8 mouse cellular contexts compared by ENCODE assay signal in genomic region chr5:76183043-76183749, GRCm38 (mm10). TPM values are rescaled to one million over a fixed set of nuclear protein-coding genes. Genes with fewer than 3 reads are reported as not detected.
DNase-seq lines count a peak whose midpoint lies in the region; TF ChIP-seq lines count a peak whose summit lies in the region.

No protein-coding gene starts in this region.

- H3K4me1 ChIP-seq in lung, adult 2 months (ENCODE audit: control insufficient read depth, insufficient read depth, low read length) = 0 out of 2 replicates have a peak, but pooled peaks cover 7% of the 10 kb centered on the region
- peaks cover 2% of the 10 kb centered on the region; the same call in 1 of the 2 replicates for H3K4me1 ChIP-seq in cortical plate, adult 2 months (ENCODE audit: control insufficient read depth, insufficient read depth, low read length)

- H3K79me2 ChIP-seq in myocyte (ENCODE audit: control insufficient read depth, insufficient read depth) = peaks cover 39% of the 10 kb centered on the region

- peak overlapping the region; percentile 68 for H3ac ChIP-seq in myocyte (ENCODE audit: control insufficient read depth, insufficient read length)

- H3K4me2 ChIP-seq in myocyte (ENCODE audit: low read depth) = peak overlapping the region; percentile 99

- TF ChIP-seq CTCF in lung, adult 2 months (IDR thresholded peaks at IDR 0.05; ENCODE audit: insufficient read depth, low read length) = no peak
- TF ChIP-seq CTCF in cortical plate, adult 2 months (IDR thresholded peaks at IDR 0.05; ENCODE audit: extremely low read depth, insufficient read depth, low read length) = no peak

- H3K27ac ChIP-seq in cortical plate, adult 2 months (ENCODE audit: insufficient read depth, low read length) = 0 out of 2 replicates have a peak overlapping the region, but pooled peaks have one; percentile 20

- no peak for TF ChIP-seq POLR2A in lung, adult 2 months (IDR thresholded peaks at IDR 0.05; ENCODE audit: borderline replicate concordance, extremely low read depth, low read depth, low read length)
- no peak for TF ChIP-seq POLR2A in cortical plate, adult 2 months (IDR thresholded peaks at IDR 0.05; ENCODE audit: extremely low read depth, insufficient read depth, low read length)
- TF ChIP-seq POLR2A in myocyte (IDR thresholded peaks at IDR 0.05; ENCODE audit: insufficient read length, low read depth) = no peak

- no peaks in the 10 kb centered on the region for H3K36me3 ChIP-seq in myocyte (ENCODE audit: control insufficient read depth, insufficient read depth)

- peak overlapping the region; percentile 87 for H3K4me3 ChIP-seq in lung, adult 2 months (replicated peaks; ENCODE audit: extremely low read depth, low read depth, low read length)
- peak overlapping the region; percentile 49 for H3K4me3 ChIP-seq in cortical plate, adult 2 months (ENCODE audit: insufficient read depth, low read length)
- peak overlapping the region; percentile 34 for H3K4me3 ChIP-seq in myocyte

- no peaks in the 10 kb centered on the region for H3K27me3 ChIP-seq in myocyte (ENCODE audit: control insufficient read depth, insufficient read depth, insufficient read length)

- WGBS in lung, adult 2 months = 38% methylated on average over 17 of the region's 17 CpGs

- DNase-seq in lung, adult 2 months = no peak
- no peak for DNase-seq in lung, postnatal 4 days
- DNase-seq in hindlimb bud, embryonic 11.5 days (ENCODE audit: extremely low spot score, low read depth, low spot score) = peak; percentile 8
- no peak for DNase-seq in c-Kit-positive CD71-positive TER-119-positive erythroid progenitor cells, embryonic 14.5 days (ENCODE audit: low spot score)
- DNase-seq in urinary bladder, postnatal 10 days (ENCODE audit: low spot score) = no peak
- no peak for DNase-seq in adrenal gland, adult 18-20 months (ENCODE audit: low spot score in 2 of 2)

TF ChIP-seq in myocyte, 11 proteins besides CTCF, POLR2A, EP300 and RAD21:
- no peak for TF ChIP-seq TCF12 (IDR thresholded peaks at IDR 0.05; ENCODE audit: insufficient read depth, poor library complexity, severe bottlenecking)
- TF ChIP-seq MAX (IDR thresholded peaks at IDR 0.05; ENCODE audit: low read depth) = no peak
- no peak for TF ChIP-seq CEBPB (IDR thresholded peaks at IDR 0.05; ENCODE audit: insufficient read depth, poor library complexity, severe bottlenecking)
- no peak for TF ChIP-seq REST (IDR thresholded peaks at IDR 0.05; ENCODE audit: insufficient read depth, insufficient read length)
- no peak for TF ChIP-seq MYOG (IDR thresholded peaks at IDR 0.05; ENCODE audit: control insufficient read depth in 1 of 3, insufficient read depth in 1 of 3, insufficient read length in 2 of 3, low read depth in 2 of 3)
- TF ChIP-seq SRF (IDR thresholded peaks at IDR 0.05; ENCODE audit: control insufficient read depth, insufficient read length, low read depth) = no peak
- no peak for TF ChIP-seq MYOD1 (IDR thresholded peaks at IDR 0.05; ENCODE audit: control insufficient read depth in 1 of 3, insufficient read length in 2 of 3, low read depth in 2 of 3)
- no peak for TF ChIP-seq TCF3 (IDR thresholded peaks at IDR 0.05; ENCODE audit: insufficient read length, low read depth)
- no peak for TF ChIP-seq E2F4 (IDR thresholded peaks at IDR 0.05; ENCODE audit: insufficient read depth)
- TF ChIP-seq POLR2AphosphoS2 (IDR thresholded peaks at IDR 0.05; ENCODE audit: insufficient read length, low read depth) = no peak
- TF ChIP-seq USF1 (IDR thresholded peaks at IDR 0.05; ENCODE audit: low read depth) = no peak

RNA-seq across cellular contexts. Expression of gene Tmem165, which starts 0.5 kb away (rescaled TPM):
- 69.2 and 84.5 TPM in 2 replicates for polyA plus RNA-seq in lung, adult 2 months (2012; rRNA removed)
- 38.1 and 40.0 TPM in 2 replicates for polyA plus RNA-seq in cortical plate, adult 2 months (2012; rRNA removed)
- 28.1 TPM for polyA plus RNA-seq in myocyte (2012; fragmentation: generic; extraction: Trizol)
- 10 to 100 TPM; 28.4 to 34.4 TPM for total RNA-seq in adrenal gland, adult 18-20 months (2021)

RNA-seq across cellular contexts. Expression of gene Srd5a3, which starts 43.1 kb away (rescaled TPM):
- polyA plus RNA-seq in lung, adult 2 months (2012; rRNA removed) = 160 and 211 TPM in 2 replicates
- 24.5 and 26.6 TPM in 2 replicates for polyA plus RNA-seq in cortical plate, adult 2 months (2012; rRNA removed)
- 12.0 TPM for polyA plus RNA-seq in myocyte (2012; fragmentation: generic; extraction: Trizol)
- total RNA-seq in adrenal gland, adult 18-20 months (2021) = 10 to 100 TPM; 17.3 to 22.2 TPM

Comparison
In these comparisons a context has a peak if more than half of its experiments do, and no peak if none do; other contexts are left out.
1. H3K4me3 ChIP-seq: peak in every context shown above with its lines; median percentile 87 in lung, adult 2 months; 49 in cortical plate, adult 2 months; 34 in myocyte.